Mouse (Mus musculus): Measurements from ENCODE around the gene Cdk18.

DNA sequence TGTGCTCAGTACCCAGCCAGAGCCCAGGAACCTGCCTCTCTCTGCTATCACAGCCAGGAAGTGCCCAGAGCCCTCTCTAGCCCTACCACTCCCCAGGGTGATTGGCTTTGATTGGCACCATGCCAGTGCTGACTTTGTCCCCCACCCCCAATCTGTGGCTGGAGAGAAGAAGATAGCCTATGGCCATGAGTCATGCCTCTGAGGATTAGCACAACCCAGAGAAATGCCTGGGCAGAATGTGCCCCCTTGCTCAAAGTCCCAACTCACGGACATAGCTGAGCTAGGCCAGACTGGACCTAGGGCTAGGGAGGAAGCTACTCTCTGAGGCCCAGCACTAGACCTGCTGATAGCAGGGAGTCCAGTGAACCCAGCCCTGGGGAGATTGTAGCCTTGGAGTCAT lies 10.7 kb upstream of the Cdk18 start:
- TF ChIP-seq CTCF (IDR thresholded peaks at IDR 0.05; ENCODE audit: control insufficient read depth, insufficient read depth, insufficient replicate concordance, low read depth, low read length) (no peak), POLR2A (IDR thresholded peaks at IDR 0.05; ENCODE audit: control insufficient read depth, low read depth, low read length) (no peak)
